Mouse (Mus musculus): ENCODE measurements around the gene Rwdd3.

The Rwdd3 gene

DNA sequence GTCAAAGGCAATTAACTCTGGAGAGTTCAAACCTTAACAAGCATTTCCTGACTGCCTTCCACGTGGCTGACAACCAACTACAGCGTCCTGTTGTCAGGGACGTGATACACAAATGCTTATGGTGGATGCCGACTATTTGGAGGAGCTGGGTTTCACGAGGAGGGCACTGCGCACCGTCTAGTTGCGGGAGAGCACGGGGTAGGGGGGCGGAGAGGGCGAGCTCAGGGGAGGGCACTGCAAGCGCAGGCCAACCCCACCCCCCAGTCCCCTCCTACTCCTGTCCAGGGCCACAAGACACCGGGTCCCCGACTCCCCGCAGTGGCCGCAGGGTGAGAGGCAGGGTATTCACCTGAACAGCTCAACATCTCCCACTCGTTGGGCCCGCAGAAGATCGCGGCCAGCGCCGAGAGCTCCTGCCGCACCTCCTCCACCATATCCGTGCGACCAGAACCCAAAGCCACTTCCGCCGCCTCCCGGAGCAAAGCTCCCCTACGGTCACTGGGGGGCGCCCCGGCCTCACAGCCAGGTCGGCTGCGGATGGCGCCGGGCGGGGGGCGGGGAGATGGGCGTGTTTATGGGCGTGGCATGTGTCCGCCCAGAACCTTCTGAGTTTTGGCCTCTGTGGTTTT, at the start of gene Rwdd3:
Gene Rwdd3 (minus strand): TSS at position 453 of the 629 bp plus-strand sequence.
- in situ Hi-C loops (cut with MboI, MseI) = loop anchor here (5.0 to 25.0 kb wide), 3 partner anchors 86 to 566 kb away; no protein-coding TSS in a partner anchor

DNA sequence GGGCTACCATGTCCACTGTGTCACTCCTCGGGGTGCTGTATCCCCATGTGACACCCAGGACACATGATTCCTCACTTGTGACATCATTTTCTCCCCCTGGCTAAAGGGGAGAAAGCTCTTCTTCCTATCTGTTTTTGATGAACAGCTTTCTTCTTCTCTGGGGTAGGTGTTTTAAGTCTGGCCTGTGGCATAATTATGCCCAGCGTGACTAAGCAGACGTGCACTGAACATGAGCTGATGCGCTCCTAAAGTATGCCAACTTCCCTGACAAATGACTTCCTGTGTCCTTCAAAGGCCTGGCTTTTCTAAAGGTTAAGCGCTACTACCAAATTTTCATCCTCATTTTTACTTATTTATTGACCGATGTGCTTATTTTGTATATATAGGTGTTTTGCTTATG, 45.5 kb upstream of the Rwdd3 start:
- in situ Hi-C loops (cut with MboI, MseI) = loop anchor here in 1 of 2 experiments (10.0 kb wide), 1 partner anchor 1282 kb away; no protein-coding TSS in a partner anchor

DNA sequence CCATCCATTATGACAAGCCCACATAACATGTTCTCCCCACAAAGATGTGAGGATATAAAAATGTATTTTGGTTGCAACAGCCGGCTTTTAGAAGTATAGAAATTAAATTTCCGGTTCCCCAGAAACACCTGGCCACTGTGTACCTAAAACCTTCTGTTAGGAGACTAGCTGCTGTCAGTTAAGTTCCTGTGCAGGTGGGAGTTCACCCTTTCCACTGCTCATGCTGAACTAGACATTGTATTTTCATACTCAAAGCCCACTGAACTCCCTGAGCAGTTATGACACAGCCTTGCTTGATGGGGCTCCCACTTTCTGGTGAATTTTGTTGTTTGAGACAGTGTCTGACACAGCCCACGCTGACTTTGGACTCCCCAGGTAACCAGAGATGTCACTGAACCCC, 42.0 kb upstream of the Rwdd3 start:
- in situ Hi-C loops (cut with MboI, MseI) = loop anchor here in 1 of 2 experiments (10.0 kb wide), 1 partner anchor 1279 kb away; no protein-coding TSS in a partner anchor

DNA sequence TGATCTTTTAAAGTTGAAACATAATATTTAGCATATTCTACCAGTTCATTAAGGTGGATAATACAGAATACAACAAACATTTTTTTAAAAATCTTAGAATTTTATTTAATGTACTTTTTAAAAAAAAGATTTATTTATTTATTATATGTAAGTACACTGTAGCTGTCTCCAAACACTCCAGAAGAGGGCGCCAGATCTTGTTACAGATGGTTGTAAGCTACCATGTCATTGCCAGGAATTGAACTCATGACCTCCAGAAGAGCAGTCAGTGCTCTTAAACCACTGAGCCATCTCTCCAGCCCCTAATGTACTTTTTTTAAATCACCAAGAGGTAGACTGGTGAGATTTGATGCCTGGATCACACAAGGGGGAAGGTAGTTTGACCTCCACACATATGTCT, 40.7 kb upstream of the Rwdd3 start:
- in situ Hi-C loops (cut with MboI, MseI) = loop anchor here in 1 of 2 experiments (10.0 kb wide), 1 partner anchor 1277 kb away; no protein-coding TSS in a partner anchor

DNA sequence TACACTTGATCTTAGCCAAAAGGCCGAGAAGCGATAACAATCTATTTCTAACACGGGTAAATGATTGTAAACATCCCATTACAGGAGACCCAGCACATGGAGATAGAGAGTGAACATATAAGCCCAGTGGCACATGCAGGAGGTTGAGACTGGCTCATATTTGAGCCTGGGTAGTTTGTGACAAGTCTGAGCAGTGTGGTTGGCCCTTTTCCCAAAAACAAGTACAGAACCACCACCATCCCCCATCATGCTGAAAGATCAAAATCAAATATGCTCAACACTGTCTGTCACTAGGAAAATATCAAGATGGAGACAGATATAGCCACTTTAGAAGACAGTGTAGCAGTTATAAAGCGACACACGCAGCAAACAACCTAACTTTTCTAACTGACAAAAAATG, 37.5 kb upstream of the Rwdd3 start:
- in situ Hi-C loops (cut with MboI, MseI) = no loop called here

DNA sequence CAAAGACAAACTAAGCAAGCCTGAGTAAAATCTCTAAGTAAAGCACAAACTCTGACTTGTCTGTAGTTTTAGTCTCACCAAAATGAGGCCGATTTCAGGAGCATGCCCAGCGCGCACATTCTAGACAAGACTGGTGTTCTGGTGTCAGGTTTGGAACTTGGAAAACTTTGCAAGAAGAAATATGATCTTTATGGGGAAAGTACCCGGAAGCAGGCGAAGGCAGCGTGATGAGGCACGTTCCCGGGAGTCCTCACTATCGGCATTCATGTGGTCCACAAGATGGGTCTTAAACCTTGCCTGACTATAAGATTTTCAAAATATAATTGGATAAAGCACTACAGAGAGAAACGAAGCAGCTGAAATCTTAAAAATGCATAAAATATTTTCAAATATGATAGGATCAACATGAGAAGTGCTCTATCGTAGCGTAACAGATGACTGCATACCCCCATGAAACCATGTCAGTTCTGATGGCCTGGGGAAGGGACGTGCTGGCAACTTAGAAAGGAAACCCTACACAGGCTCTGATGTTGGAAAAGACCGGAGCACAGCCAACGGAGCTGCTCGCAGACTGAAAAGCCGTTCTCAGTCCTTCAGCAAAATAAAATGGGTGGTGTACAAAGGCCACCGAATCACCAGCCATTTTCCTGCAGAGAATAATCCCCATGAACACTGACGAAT, 34.8 kb upstream of the Rwdd3 start:
- in situ Hi-C loops (cut with MboI, MseI) = no loop called here

DNA sequence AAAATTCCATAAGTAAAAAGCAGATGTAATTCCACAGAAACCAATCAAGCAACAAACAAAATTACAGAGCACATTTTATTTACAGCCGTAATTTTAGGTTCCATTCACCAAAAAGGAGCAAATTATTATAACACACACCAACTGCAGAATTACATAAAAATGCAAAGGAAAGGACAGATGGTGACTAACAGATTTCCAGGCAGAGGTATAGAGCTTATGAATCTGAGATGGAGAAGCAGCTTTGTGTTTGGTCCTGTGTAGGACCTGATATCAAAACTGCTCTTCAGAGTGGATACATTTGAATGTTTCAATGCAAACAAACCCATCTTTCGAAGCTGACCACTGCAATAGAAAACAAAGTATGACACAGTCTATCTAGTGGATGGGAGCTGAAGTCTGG, 31.1 kb upstream of the Rwdd3 start:
- in situ Hi-C loops (cut with MboI, MseI) = no loop called here

DNA sequence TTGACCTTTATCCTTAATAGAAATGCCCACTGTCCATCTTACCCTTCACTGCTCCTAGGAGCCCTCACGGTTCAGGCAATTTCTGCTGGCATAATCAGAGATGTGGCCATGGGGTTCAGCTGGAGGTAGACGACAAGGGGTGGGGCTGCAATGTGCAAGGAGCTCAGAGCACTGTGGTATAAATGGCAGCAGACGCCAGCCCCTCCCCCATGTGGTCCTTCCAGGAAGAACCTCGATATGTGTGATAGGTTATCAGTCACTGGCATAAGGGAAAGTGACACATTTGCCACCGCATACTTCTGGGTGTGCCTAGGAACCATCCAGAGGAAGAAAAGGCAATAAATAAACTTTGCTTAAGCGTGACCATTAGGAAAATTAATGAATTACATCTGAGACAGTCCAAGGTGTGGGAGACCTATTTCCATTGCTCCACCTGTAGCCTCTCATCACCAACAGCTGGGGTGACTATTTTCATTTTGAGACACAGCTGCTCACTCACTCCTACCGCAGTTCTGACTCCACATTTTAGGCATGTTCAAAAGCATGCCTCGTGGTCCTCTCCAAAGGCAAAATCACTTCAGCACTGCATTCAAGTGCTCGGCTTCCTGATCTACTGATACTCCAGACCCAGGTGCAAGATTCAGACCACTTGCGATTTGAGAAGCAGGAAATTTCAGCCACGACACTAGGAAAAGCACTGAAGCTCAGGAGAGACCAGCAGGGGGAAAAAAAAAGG, 29.7 kb upstream of the Rwdd3 start:
- in situ Hi-C loops (cut with MboI, MseI) = no loop called here

DNA sequence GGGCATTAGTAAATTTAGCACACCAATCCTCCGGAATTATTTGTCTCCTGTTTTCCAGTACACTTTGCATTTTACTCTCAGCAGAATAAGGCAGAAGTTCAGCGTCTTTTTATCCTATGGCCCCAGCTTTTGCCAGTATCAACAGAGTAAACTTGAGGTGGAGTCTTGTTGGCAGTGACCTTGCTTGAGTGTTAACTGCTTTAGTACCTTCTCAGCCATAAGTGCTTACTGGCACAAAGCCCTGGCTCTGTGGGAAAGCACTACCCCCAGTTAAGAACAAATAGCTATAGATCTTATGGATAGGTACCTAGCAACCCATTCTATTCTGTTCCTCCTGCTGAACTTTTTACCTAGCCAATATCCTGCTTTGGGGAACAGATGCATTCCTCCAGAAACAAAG, 17.7 kb upstream of the Rwdd3 start:
- in situ Hi-C loops (cut with MboI, MseI) = no loop called here

DNA sequence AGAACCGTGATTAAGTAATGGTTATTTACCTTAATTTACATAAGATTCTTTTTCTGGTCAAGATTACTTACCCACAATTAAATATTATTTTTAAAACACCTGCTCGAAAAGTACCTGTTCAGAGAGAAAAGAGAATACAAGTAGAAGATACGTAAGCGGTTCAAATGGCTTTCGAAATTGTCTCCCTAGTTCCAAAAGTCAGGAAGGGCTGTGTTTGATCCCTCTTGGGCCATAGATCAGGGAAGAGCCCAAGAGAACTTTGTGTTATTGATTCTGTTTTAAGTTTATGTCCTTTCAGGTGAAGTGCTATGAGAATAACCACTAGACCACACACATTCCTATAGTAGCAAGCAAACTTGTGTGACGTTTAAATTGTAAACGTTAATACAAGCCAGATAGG, 16.0 kb upstream of the Rwdd3 start:
- in situ Hi-C loops (cut with MboI, MseI) = no loop called here

DNA sequence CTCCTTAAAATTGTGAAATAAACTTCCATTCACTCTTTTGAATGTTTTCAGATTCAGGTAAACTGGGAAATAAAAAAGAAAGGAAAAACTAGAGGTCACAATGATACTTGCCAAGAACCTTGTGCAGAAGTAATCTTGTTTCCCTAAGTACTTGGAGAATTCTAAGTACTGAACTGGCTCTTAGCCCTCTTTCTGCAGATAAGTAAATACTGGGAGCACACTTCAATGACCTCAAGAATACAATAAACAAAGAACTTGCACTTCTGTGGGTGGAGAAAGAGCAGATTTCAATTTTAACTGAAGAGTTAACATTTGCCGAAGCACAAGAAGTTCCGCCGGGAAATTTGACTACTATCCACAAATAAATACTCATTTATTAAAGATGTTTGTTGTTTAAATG, 15.4 kb upstream of the Rwdd3 start:
- in situ Hi-C loops (cut with MboI, MseI) = no loop called here

DNA sequence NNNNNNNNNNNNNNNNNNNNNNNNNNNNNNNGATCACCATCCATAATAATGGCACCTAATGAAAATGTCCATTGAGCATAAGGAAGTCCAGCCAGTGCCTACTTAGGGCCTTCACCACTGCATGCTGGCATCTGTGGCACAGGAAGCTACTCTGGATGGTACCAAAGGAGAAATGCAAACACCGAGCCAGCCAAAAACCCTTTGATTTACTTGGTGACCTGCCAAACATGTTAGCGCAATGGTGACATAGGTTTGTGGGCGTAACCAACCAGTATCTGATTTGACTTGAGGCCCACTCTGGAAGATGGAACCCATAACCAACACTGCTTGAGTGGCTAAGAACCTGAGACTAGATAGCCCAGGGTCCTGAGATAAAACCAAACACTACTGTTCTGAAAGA, 13.7 kb upstream of the Rwdd3 start:
- in situ Hi-C loops (cut with MboI, MseI) = no loop called here

DNA sequence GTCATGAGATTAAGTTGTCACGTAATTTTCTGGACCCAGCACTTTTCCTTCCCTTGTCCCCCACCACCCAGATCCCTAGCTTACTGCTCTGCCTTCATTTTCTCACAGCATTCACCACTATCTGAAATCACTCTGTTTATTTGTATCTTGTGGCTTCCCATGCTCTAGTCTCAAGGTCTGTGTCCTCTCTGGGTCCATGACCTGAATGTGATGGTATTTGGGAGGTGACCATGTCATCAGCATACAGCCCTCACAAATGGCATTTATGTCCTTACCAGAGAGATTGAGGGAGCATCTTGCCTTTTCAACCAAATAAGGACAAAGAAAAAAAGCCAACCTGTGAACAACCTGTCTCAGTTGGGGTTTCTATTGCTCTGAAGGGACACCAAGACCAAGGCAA, 4.5 kb upstream of the Rwdd3 start:
- in situ Hi-C loops (cut with MboI, MseI) = loop anchor here in 1 of 2 experiments (10.0 kb wide), 1 partner anchor 319 kb away; no protein-coding TSS in a partner anchor

DNA sequence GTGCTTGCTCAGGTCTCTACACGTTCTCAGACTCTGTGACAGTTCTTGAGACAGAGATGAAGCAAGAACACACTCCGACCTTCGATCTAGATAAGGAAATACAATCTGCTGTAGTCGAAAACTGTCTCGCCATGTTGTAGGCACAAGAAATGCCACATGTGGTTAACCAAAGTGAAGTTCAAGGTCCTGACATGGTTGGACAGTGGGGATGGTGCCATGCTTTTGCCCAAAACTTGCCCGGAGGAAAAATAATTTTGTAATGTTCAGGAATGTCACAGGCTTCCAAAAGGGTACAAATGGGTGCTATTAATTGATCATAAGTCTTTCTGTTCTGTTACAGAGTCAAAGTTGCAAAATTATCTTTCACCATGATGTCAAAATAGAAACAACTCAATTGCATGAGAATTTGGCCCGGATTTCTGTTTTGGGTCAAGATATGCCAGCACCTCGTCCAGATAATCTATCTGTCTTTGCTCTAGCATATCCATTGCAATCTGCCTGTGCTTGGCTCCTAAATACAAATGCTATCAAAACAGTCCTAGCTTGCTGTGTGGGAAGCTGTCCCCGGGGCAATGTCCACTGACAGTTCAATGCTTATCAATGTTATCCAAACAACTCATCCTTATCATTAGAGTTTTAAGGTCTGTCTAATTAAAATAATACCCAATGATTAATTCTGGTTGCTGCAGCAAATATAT, 2.9 kb upstream of the Rwdd3 start:
- in situ Hi-C loops (cut with MboI, MseI) = loop anchor here (5.0 to 25.0 kb wide), 3 partner anchors 83 to 563 kb away; no protein-coding TSS in a partner anchor

DNA sequence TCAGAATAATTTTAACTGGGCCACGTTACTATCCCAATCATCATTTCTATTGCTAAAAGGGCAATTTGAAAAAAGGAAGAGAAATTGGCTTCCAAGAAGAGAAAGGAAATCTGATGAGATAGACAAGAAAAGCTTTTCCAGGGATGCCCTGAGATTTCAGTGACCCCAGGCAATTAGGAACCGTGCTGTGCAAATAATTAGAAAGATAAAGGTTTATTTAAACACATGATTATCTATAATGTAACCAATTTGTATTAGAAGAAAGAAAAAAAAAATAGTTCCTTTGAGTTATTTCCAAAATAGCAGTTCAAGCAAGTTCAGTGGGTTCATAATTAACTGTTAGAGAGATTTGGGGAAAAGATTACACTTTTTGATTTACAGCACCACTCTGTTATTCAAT, 1.2 kb upstream of the Rwdd3 start:
- in situ Hi-C loops (cut with MboI, MseI) = loop anchor here (5.0 to 25.0 kb wide), 3 partner anchors 85 to 565 kb away; no protein-coding TSS in a partner anchor

DNA sequence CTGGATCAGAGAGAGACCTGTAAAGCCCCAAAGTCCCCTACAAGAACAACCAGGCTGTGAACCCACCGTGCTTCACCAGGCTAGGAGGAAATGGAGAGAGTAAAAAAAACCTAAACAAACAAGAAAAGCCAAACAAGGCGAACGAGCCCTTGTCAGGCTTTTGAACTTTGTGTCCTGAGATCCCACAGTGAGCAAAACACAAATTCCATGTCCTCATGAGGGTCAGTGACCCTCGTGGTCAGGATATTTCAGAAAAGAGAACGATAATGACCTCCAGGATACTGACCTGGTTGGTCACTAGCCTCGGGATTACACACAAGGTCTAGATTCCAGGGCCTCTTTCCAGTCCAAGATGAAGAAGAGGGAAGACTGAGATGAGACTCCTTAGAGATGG, 374 bp upstream of the Rwdd3 start:
- in situ Hi-C loops (cut with MboI, MseI) = loop anchor here (5.0 to 25.0 kb wide), 3 partner anchors 85 to 565 kb away; no protein-coding TSS in a partner anchor

DNA sequence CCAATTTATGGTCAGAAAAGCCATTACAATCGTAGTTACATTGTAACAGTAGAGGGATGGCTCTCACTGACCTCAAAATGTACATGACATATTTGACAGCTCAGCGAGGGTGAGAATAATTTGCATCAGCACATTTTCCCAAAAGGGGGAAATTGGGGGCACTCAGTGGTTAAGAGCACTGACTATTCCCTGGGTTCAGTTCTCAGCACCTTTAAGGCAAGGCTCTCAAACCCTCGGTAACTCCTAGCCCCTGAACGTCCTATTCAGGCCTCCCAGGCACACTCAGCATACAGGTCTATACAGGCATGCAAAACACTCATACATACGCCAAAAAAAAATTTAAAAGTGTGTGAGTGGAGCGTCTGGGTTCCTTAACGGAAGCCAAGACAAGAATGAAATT, 864 bp downstream of the Rwdd3 start:
- in situ Hi-C loops (cut with MboI, MseI) = loop anchor here (5.0 to 25.0 kb wide), 3 partner anchors 87 to 567 kb away; no protein-coding TSS in a partner anchor

DNA sequence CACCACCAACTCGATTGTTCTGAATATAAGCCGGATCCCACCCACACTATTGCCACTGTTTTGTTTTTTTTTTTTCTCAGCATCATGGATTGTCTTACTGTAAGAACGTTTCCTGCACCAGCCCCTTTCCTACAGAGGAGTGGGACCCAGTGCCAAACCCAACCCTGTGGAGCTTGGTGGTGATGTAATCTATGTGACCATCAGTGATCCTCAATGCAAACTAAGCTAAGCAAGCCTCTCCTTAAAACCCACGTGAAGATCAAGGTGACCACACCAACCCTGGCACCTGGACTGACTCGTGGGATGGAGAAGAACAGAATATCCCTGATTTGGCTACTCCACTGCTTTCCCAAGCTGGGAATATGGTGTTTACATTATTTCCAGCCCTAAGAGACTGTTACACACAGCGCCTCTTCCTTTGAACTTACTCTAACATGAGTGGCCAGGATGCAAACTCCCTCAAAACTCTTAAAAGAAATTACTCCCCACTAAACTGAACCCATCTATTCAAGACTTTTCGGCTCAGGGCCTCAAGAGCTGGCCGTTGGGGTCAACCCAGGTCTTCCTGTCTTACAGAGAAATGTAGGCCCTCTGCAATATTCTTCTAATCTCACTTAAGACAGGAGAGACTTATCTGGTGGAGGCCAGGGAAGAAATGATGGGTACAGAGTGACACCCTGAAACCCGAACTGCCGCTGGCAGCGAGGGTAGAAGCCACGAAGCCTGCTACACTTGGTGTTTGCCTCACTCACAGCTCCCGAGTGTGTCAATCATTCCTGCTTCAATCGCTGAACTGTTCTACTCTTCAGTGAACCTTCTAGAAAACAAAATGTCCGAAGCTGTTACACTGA, 2.2 kb downstream of the Rwdd3 start:
- in situ Hi-C loops (cut with MboI, MseI) = loop anchor here (5.0 to 25.0 kb wide), 3 partner anchors 323 to 1375 kb away; no protein-coding TSS in a partner anchor

DNA sequence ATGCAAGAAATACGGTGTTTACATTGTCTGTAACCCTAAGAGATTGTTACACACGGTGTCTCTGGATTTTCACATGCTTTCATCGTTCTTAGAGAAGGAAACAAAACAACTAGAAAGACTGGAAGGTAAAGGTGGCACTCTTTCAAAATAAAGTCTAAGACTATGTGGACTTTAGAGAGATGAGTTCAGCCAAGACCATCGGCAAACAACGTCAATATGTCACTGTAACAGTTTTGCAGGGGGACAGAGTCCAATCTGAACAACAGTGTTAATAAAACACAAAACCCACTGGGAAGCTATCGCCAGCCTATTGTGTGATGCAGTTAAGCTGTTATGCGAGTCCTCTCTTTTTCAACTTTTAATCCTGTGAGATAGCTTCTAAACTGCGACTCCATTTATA, 2.9 kb downstream of the Rwdd3 start:
- in situ Hi-C loops (cut with MboI, MseI) = loop anchor here (5.0 to 25.0 kb wide), 3 partner anchors 324 to 1374 kb away; no protein-coding TSS in a partner anchor

DNA sequence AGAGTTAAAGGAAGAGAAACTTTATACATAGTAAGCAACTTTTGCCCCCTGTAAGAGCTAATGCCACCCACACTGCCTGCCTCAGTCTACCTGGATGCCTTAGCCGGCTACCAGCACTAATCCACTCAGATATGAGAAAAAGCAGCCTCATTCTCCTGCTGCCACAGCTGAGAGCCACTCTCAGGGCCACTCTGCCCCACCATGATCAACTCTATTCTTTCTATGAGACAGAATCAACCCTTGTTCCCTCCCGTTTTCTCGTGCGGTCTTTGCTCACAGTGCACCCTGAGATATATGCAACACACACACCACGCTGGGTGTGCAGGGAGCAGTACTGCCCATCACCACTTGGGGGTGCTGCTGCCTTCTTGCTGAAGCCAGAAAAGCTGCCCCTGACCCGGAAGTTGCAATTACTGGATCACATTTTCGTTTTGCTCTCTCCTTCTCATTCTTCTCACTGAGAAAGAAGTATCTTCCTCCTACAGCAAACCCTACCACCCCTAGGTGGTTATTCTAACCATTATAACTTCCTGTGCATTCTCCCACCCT, 8.2 kb downstream of the Rwdd3 start:
- in situ Hi-C loops (cut with MboI, MseI) = loop anchor here (5.0 to 25.0 kb wide), 3 partner anchors 129 to 1369 kb away; partner anchors contain the start of gene Alg14 (in 1 of the 2)

All from T-helper 17 cell (primary cell).